Mouse (Mus musculus) v-Abl transformed pro-B cells (cell line): ENCODE results near the gene Npw.

Experiments
- in situ Hi-C, 2 experiments: fragments of 400-800 bp; cut with MboI; formaldehyde crosslinking; loops; one replicate each; pipeline ENCODE4 v1.15.1; 2025; ENCODE audit not compliant: unreplicated experiment in 2 of 2

Gene Npw

DNA sequence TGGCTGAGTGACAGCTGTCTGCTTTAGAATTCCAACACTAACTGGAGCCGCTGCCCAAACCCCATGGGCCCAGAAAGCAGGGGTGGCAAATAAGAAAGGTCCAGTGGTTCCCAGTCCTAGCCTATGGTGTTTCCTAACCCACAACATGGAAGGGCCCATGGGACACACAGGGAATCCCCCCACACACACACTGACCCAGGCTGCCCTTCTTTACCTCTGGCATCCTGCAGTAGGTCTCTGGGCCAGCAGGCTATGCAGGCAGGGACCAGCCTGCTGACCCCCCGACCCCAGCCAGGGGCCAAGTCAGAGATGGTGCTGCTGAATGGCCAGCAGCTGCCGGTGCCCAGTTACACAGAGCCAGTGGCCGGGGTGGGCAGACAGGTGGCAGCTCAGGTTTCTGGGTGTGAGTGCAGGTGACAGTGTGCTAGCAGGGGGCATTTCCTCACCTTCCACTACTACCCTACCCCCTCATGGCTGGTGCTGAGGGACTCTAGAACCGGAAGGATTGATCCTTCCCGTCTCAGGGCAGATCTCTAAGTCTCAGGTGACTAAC, 15.4 kb downstream of the Npw start:
- in situ Hi-C loops: no loop called here

- in situ Hi-C loops: no loop called here
Measured at GRCm38 (mm10) chr17:24641944-24642343, 16.3 kb downstream of the Npw start.

DNA sequence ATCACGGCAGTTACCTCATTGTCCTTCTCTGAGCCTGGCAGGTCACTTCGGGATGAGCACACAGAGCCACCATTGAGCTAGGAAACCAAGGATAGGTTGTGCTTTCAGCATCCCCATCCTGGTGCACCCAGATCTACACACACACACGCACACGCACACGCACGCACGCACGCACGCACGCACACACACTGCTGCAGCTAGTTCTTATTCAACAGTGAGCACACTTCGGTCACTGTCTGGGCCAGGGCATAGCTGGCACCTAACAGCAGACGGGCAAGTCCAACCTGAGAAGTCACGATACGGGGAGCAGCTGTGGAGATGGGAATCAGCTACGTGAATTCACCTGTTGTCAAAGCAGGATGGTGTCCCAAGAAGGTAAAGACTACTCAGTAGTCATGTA, 17.7 kb downstream of the Npw start:
- in situ Hi-C loops: no loop called here

- in situ Hi-C loops: no loop called here
Measured at GRCm38 (mm10) chr17:24640119-24640518, 18.1 kb downstream of the Npw start.

- in situ Hi-C loops: no loop called here
Measured at GRCm38 (mm10) chr17:24639571-24639988, 18.7 kb downstream of the Npw start.

- in situ Hi-C loops: no loop called here
Measured at GRCm38 (mm10) chr17:24638840-24639239, 19.4 kb downstream of the Npw start.

DNA sequence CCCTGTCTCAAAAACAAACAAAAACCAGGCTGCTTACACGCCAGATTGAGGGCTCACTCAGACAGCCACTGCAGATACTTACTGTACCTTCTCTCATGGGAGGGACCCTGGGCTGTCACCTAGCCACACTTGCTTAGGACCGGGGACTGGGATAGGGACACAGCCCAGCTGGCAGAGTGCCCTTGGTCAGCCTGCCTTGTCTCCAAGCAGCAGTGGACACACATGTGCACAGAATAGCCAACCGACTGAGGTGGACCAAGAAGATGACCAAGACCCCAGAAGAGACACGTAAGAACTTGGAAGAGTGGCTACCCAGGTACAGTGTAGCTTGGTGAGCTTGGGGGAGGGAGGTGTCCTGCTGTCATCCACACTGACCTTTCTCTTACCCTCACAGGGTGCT, 20.0 kb downstream of the Npw start:
- in situ Hi-C loops: no loop called here

DNA sequence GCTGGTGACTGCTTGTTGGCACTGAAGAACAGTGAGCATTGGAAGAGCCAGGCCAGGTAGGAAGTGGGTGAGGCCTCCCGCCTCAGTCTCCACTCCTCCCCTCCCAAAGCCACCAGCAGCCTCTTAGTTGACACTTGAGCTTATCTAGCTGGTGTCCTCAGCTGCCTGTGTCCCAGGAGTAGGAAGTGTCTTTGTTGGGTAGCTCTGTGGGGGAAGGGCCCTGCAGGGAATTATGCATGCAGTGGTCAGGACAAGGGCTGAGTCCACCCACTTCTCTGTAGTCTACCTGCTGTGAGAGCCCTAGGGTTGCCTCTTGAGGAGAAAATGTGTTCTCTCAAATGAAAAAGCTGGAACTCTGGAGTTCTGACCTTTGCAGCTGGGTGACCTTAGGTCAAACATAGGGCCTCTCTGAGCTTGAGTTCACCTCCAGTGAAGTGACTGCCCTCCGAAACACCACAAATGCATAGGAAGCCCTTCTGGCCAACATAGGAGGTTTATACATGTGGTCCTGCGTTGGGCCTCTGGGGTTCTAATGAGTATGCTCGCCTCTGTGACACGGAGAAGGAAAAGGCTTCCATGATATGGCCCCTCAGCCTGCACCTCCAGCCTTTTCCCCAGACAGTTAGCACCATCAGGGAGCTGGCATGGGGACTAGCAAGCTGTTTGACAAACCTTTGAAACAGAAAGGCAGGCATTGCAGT, 21.3 kb downstream of the Npw start:
- in situ Hi-C loops: no loop called here

DNA sequence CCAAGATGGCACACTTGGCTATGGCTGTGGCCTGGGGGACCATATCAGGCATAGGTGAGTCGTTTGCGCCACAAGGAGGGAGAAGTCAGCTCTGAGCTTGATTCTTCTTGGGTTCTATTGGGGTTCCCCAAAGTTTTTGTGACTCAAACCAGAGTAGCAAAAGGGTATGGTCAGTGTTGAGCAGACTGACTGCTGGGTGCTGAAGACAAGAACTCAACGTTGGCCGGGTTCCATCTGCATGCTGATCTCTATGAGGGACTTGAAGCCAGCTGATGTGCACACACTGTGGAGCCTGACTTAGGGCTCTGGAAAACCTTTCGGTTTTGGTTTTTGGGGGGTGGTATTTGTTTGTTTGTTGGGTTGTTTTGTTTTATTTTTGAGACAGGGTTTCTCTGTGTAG, 22.6 kb downstream of the Npw start:
- in situ Hi-C loops: no loop called here

- in situ Hi-C loops: no loop called here
Measured at GRCm38 (mm10) chr17:24635024-24635423, 23.2 kb downstream of the Npw start.

- in situ Hi-C loops: no loop called here
Measured at GRCm38 (mm10) chr17:24633831-24634230, 24.4 kb downstream of the Npw start.

DNA sequence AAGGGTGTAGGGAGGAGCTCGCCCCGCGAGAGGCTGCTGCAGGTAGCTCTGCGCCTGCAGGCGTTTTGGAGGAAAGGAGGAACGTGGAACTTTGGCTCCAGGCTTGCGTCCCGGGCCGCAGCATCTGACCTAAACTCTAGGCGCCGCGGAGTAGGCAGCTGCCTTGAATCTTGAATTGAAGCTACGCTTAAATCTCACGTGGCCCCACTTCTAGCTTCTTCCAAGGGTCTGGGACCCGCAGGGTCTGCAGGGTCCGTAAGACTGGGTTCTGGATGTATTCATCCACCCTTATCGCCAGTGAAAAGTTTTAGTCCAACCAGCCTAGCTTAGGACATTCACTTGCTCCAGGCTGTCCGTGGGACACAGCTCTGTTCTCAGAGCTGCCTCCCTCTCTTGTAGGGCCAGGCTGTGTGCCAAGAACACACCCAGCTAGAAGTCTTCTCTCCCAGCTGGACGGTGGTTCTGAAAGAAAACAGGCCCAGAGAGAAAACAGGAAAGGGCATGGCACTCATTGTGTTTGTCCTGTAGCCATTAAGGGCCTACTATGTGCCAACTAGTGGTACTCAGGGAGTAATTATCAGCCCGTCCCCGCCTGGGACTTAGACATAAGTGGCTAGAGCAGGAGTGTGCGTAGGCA, 25.3 kb downstream of the Npw start:
- in situ Hi-C loops: no loop called here

- in situ Hi-C loops: no loop called here
Measured at GRCm38 (mm10) chr17:24632167-24632812, 26.0 kb downstream of the Npw start, which contains the start of the genes Tsc2 and Nthl1. Gene Tsc2 (minus strand): TSS chr17:24632630. Gene Nthl1 (plus strand): TSS chr17:24632680.

- in situ Hi-C loops: no loop called here
Measured at GRCm38 (mm10) chr17:24630072-24630471, 28.2 kb downstream of the Npw start.

DNA sequence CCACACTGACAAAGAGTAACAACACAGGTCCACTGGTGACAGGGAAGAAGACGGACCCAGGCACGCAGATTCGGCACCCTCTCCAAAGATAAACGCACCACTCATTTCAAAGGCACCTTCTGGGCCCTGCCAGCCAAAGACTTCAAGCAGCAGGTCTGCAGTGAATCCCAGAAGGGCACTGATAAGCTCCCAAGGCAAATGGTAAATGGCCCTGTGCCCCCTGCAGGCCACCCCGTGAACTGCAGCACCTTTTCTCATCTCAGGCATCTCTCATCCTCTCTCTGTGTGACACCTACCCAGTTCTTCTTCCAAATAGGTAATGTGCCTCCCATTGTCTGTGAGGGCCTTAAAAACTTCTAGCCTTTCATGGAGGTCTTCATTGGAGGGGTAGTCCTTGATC, 29.6 kb downstream of the Npw start:
- in situ Hi-C loops: no loop called here

DNA sequence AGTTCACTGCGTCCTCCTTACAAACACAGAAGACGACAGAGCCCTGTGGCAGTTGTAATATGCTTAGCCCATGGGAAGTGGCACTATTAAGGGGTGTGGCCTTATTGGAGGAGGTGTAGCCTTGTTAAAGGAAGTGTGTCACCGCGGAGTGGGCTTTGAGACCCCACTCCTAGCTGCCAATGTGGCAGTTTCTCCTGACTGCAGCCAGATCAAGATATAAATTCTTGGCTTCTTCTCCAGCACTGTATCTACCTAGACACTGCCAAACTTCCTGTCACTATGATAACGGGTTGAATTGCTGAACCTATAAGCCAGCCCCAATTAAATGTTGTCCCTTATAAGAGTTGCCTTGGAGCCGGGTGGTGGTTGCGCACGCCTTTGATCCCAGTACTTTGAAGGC, 32.8 kb downstream of the Npw start:
- in situ Hi-C loops: no loop called here

GRCm38 (mm10) chr17:24617561-24618194, 40.6 kb downstream of the Npw start:
- in situ Hi-C loops: no loop called here

GRCm38 (mm10) chr17:24610711-24611110, 47.5 kb downstream of the Npw start:
- in situ Hi-C loops: no loop called here

DNA sequence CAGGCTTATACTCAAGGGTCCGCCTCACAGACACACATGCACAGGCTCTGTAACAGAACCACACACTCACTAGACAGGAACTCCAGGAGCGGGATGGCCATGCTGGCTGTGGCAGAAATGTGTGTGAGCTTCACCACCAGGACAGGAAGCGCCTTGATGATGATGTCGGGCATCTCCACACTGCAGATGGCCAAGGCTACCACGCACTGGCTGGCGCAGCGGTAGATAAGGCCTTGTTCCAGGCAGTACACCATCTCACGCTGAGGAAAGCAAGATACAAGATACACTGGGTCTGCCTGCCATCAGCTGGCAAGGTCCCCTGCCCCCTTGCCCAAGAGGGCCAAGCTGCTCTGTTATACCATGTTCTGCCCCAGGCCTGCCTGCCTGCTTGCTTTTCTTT, 49.4 kb downstream of the Npw start:
- in situ Hi-C loops: no loop called here

GRCm38 (mm10) chr17:24608370-24608769, 49.9 kb downstream of the Npw start:
- in situ Hi-C loops: no loop called here
